Mouse (Mus musculus) megakaryocyte, adult 5-6 weeks (primary cell): ENCODE results near the gene Psen1. TPM values are rescaled to one million over a fixed set of nuclear protein-coding genes. Genes with fewer than 3 reads are reported as not detected.

Source experiments
- ATAC-seq: 2 replicates; pipeline ENCODE4 v1.8.0; 2016; ENCODE audit warnings: mild to moderate bottlenecking, inconsistent platforms; ENCODE audit not compliant: poor library complexity, severe bottlenecking
- total RNA-seq, 2 experiments: library from RNA; stranded (forward) in 1 of 2; stranded (reverse) in 1 of 2; fragments of 153-499, 151-499 nt in 1 of 2; fragments of 221-1000, 200-1000 nt in 1 of 2; gene quantifications; 2 replicates each; pipeline versions ENCODE4 v1.2.3 to v1.2.4; 2015 to 2017

The Psen1 gene
- total RNA-seq (2015) (108 and 111 TPM in 2 replicates), total RNA-seq (2017) (94.4 and 120 TPM in 2 replicates)

DNA sequence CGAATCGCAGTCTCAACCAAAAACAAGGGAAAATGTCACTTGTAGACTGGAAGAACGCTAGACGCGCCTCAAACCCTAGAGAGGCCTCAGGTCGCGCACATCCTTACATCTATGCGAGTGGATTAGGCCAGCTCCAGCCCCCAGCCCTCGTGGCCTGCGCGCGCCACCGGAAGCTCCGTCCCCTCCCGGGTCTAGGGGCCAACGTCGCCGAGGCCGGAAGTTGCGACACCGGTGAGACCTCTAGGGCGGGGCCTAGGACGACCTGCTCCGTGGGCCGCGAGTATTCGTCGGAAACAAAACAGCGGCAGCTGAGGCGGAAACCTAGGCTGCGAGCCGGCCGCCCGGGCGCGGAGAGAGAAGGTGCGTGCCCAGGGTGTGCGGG lies at the start of gene Psen1:
TSS of gene Psen1 (plus strand) at position 219 of the 382 bp plus-strand sequence.
- ATAC-seq = peak; percentile 90

DNA sequence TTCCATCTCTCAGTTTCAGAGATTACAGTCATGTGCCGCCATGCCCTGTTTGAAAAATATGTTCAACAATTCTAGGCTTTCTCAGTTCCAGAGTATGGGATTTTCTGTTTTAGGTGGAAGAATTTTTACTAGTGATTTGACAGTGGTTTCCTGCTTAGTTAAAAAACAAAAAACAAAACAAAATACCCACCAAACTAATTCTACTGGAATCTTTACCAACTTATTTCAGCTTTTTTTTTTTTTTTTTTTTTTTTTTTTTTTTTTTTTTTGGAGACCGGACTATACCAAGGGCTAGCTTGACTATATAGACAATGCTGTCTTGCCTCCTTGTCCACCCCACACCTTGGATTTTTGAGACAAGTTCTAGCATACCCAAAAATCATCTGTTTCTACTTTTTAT lies 46.7 kb upstream of the Psen1 start:
- no peak for ATAC-seq

DNA sequence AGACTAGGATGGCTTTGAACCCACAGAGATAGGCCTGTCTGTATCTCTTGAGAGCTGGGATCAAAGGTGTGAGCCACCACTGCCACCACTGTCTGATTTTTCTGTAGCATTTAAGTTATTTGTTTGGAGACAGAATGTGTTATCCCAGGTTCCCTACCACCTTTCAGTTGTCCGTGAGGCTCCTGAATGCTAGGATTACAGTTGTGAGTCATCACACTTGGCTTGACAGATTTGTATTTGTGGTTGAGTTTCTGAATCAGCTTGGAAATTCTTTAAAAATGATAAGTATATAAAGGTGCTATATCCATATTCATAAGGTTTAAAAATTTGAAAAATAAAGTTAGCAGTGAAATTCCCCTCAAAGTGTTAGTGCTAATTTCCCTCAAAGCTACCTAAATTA lies 44.8 kb upstream of the Psen1 start:
- ATAC-seq = no peak

DNA sequence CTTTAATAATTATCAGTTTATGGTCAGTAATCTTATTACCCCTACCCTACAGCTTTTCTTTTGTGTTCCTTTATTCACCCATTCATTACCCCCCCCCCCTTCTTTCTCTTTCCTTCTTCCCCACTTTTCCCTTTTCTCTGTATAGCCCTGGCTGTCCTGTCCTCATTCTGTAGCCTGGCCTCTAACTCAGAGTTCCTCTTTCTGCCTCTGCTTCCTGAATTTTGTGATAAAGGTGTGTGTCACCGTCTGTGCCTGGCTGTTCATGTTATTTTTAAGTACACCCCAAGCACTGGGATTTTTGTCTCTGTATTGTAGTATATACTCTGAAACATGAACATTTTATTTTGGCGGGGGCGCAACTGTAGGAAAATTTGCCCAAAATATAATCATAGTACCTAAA lies 37.6 kb upstream of the Psen1 start:
- peak; percentile 51; the same call in 1 of the 2 replicates for ATAC-seq

DNA sequence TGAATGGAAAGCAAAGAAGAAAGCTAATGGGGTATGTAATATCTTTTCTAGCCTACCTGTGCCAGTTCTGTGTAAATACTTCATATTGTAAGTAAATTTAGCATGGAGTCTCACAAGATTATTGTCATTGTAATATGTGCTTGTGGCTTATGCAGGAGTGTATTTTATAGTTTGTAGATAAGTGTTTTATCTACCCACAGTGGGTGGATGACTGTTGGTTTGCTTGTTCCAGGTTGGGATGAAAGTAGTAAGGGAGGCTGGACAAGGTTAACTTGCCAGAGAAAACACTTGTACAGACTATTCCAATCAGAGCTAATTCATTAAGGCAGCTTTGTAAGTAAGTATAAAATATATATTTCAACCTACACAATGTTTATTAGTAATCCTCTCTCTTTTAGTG lies 36.5 kb upstream of the Psen1 start:
- no peak for ATAC-seq

DNA sequence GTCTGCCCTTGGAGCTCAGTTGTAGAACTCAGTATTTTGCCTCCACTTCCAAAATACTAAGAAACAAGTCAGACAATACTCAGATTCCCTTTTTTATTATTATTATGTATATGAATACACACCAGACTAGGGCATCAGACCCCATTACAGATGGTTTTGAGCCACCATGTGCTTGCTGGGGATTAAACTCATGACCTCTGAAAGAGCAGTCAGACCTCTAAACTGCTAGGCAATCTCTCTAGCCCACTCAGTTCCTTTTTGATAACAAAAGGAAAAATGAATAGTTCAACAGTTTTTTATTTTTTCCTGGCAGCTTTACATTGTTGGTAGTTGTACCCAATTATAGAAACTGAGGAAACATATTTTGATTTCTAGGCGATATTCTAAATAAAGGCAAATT lies 2.5 kb upstream of the Psen1 start:
- no peak for ATAC-seq

DNA sequence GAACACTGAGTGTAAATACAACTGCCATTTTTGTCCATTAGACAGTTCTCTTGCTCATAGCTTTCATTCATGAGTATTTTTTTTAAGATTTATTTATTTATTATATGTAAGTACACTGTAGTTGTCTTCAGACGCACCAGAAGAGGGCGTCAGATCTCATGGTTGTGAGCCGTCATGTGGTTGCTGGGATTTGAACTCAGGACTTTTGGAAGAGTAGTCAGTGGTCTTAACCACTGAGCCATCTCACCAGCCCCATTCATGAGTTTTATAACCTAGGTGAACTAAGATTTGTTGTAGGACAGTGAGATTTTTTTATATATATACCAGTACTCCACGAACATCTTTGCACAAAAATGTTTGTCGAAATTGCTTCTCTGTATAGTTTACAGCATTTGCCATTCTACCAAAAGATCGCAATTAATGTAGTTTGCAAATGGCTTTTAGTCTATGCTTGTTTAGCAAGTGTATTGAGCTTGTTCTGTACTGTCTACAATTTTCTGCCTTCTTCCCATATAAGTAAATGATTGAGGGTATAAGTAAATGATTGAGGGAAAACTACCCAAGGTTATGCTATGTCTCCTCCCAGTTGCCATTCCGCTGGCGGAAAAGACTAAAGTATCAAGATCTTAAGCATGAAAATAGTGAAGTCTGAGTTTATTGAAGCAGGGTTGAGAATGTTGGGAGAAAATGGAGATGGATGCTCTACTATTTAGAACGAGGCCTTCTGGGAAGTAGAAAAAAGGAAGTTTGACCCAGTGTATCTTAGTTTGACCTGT lies 1.2 kb upstream of the Psen1 start:
- no peak for ATAC-seq

DNA sequence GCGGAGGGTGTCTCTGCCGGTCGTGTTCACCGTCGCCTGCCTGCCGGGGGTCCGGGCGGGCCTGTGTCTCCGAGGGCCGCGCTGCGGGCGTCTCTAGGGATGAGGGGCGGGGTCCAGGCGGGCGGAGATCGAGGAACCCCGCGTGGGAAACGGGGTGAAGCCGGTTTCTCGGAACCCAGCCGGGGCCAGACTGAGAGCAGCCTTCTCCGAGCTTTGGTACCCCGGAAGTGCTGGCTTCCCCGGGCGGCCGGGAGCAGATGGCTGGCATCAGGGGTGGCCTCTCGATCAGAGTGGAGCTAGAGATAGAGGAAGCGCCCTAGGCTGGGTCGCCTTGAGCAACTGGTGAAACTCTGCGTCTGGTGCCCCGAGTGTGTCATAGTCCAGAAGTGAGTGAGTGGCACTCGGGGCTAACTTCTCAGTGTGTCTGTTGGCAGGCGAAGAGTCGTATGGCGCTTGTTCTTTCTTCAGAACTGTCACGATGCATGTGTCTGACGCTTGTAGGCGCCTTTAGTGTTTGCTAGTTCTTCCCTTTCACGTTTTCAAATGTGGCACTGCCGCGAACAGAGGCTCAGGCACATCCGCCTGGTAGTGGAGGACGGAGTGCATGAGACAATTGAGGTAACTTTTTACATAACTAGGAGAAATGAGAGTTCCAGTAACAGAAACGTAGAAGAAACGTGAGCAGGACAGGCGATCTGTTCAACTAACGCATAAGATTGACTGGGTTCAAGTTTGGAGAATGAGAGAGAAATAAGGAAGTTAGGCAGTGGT lies 549 bp downstream of the Psen1 start:
- peak; percentile 75 for ATAC-seq

DNA sequence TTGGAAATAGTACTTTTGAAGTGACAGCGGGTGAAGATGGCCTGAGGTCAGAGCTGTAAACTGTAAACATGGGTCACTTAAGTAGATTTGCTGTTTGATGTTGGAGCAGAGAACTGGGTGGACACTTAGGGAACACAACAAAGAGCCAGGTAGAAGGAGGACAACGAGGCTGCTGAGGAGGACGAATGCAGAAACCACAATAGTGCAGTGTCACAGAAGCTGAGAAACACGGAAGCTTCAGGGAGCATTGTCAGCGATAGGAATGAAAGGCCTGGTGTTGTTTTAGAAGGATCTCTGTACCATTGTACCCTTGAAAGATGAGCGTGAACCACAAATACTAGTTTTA lies 1.1 kb downstream of the Psen1 start:
- ATAC-seq = peak; percentile 43

DNA sequence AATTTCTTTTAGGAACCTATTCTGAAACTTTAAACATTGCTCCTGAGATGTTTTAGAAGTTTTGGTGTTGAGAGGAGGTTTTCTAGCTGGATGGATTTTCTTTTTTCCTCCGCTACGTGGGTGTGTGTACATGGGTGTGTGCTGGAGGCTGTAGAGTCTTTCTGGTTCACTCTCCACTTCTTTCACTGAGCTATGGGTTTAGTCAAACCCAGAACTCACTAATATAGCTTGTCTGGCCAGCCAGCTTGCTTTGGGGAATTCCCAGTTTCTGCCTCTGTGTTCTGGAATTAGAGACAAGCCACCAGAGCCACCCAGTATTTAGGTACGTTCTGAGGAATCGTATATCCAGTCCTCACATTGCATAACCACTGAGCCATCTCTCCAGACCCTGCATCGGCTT lies 6.1 kb downstream of the Psen1 start:
- ATAC-seq = no peak

DNA sequence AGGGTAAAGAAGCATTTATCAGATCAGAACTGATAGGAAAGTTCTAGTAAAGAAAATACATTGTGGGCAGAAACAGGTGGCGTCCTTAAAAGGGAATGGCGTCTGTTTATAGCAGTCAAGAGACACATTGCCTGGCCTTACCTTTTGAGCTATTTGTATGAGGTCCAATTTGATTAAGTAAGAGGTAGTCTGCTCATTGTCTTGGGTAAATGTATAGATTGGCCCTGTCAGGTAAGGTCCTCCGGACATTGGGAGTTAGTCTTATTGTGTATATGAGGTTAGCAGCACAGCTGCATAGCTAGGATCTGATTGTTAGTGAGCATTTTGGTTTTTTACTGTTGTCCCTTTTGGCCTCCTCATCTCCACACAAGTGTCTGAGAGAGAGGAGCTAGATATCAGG lies 6.7 kb downstream of the Psen1 start:
- ATAC-seq = no peak

DNA sequence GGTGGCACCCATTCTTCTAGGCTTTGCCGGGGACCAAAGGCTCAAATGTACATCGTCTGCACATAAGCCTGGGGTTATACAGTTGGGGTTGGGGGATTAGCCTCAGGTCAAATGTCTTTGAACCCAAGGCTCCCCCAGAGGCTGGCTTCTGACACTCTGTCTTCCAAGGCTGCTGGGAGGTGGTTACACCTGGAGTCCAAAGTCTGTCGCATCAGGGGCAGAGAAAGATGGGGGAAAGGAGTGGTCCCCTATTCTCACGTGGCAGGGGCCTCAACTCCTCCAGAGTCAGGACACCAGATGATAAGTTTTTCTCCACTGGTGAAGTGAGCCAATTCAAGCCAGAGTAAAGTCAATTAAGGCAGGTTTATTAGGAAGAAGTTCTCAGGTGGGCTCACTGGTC lies 10.7 kb downstream of the Psen1 start:
- no peak for ATAC-seq

DNA sequence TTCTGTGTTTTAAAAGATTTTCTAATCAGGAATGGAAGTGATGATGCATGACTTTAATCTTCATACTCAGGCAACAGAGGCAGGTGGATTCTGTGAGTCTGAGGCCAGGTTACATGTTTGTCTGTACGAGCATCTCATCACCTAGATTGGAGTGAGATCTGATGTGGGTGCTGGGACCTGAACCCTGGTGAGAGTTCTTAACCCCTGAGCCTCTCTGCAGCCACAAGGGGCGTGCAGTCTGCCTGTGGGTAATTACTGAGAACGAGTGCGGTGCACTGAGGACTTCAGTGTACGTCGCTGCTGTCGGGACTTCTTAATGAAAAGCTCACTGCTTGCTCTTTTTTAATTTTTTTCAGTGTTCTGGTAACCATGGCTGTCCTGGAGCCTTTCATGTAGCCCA lies 13.7 kb downstream of the Psen1 start:
- no peak for ATAC-seq

DNA sequence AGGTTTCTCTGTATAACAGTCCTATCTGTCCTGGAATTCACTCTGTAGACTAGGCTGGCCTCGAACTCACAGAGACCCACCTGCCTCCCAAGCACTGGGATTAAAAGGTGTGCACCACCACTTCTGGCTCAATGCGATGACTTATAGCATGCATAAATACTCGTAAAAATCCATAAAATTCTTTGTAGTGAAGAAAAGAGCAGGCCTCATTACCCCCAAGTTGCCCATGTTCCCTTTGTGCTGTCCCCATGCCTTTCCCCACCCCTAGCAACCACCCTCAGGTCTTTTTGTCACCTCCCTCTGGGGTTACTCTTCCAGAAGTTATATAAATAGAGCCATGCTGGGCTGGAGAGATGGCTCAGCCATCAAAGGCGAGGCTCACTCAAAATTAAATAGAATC lies 14.8 kb downstream of the Psen1 start:
- ATAC-seq = no peak

DNA sequence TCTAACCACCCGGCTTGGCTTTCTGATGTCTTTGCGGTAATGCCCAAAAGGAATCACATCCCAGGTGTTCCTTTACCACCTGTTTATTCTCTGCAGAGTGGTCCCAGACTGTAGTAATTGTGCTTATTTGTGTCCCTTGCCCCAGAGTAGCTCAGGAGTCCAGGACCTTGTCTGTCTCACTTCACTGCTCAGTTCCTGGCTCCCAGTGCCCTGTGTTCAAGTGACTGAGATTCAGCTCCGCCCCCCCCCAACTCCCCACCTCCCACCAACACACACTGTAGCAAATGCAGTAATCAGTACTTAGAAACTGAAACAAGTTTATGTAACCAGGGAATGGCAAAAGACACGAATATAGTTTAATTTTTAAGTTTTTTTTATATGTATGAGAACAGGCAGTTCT lies 19.0 kb downstream of the Psen1 start:
- no peak for ATAC-seq

DNA sequence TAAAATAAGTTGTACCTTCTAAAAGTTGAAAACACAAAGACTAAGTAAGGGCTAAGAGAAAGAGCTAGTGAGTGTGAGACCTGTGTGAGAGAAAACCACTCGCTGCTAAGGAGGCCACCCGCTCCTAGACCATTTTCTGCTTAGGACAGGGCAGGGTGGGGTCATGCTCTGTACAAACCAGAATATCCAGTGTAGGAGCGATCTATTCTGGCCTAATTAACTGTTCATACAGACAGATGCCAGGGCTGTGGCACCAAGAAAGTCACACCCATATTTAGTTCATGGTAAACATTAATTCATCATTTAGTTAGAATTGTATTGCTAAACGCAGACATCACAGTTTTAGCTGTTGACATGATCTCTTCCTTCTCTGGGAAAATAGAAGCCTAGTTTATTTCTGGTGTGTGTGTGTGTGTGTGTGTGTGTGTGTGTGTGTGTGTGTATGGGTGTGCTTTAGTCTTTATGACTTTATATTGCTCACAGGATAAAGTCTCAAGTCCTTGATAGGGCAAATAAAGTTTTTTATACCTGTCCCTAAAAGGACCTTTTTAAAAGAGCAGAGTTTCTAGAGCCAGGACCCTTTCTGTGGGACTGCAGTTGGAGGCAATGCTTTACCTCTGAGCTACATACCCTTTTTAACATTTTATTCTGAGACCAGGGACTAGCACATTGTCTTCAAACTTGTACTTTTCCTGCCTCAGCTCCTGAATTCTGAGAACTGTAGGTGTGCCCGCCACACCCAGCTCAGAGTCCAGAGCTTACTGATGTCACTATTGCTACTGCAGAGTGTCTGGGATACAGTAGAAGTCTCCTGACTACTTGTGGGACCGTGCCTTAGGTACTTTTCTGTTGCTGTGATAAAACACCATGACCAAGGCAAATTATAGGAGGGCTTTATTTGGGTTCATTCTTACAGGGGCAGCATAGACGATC lies 20.5 kb downstream of the Psen1 start:
- no peak for ATAC-seq

DNA sequence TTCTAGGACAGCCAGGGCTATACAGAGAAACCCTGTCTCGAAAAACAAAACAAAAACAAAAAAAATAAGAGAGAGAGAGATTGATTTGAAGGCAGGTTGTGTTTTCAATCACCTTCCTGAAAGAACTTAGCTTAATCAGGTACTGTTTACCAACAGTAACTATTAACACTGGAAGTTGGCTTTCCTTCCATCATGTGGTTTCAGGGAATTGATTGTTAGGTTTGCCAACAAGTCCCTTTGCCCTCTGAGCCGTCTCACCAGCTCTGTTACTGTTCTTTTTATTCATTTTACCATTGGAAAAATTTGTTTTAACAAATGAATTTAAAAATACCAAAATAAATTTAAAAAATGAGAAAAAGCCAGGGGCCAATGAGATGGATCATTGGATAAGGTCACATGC lies 22.0 kb downstream of the Psen1 start:
- no peak for ATAC-seq

DNA sequence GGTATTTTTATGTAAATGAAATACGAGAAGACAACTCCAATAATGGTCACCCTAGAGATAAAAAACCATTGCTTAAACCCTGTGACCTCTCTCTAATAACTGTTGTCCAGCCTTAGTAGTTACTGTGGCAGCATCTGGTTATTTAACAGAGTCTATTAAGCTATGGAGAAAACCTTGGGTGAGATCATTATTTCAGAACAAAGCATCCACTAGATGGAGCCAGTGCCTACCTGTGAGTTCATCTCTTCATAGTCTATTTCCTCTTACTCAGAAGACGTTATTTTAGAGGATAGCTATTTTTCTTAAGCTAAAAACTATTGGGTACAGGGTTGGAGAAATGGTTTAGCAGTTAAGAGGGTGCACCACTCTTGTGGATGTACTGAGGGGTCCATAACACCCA lies 25.8 kb downstream of the Psen1 start:
- 0 out of 2 replicates have a peak, but pooled peaks have one; percentile 47 for ATAC-seq

DNA sequence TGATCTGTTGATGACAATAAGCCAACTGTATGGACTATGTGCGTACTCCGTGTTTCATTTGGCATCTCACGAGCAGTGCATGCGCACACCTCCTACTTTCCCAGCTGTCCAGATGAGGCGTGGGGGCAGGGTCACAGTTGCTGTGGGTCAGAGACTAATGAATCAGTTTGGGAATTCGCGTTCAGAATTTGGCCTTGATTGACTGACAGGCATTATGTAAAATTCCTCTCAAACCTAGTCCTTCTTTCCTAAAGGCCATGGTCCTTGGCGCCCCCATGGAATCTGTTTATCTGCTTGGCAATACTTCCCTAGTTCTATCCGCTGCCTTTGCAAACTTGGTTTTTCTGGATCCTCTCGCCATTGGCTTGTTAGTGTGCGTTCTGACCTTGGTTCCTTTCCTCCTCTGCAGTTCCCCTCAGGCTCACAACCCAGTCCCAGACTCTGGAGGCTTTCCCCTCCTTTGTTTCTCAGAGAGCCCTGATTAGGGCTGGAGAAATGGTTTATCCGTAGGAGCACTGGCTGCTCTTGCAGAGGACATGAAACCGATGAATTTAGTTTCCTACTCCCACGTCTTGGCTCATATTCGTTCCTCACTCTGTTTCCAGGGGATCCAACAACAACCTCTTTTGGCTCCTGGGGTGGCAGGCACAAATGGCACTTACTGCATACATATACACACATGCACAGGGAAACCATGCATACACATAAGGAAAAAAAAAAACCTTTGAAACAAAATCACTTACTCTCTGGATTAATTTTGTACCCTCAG lies 28.6 kb downstream of the Psen1 start:
- ATAC-seq = no peak

DNA sequence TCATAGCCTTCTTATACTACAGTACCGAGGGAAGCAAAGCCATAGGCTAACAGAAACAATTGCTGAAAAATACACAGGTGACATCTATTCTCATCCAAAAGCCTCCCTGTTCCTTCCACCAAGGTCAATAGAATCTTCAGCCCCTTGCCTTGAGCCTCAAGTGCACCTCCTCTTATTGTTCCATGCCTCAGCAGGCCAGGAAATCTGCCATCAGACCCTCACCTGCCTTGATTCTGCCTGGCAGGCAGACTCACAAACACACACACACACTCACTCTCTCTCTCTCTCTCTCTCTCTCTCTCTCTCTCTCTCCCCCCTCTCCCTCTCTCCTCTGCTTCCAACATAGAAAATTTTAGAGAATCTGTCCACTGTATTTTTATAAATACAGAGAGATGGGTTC lies 31.5 kb downstream of the Psen1 start:
- no peak for ATAC-seq

DNA sequence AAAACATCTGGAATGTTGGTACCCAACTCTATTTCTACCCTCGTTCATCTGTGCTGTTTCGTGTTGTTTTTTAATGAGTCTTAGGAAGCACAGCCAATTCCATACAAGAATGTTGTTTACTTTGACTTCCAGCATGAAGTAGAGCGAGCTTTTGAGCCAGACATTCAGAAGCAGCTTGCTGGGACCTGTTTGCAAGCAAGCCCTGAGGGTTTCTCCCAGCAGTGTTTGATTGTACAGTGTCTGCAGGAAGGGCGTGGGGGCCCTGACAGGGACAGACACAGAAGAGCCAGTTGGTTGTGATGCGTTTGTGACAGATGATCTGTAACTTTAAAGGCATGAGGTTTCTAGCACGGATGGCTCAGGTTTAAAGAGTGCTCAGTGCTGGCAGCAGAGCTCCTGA lies 33.3 kb downstream of the Psen1 start:
- ATAC-seq = no peak
